Mouse (Mus musculus): ENCODE measurements around the gene Efcab12.

Efcab12 gene

GRCm38 (mm10) chr6:115791842-115792686 is 46.1 kb downstream of the Efcab12 start:
- DNase-seq (ENCODE audit: low read depth, low spot score): no peak

DNA sequence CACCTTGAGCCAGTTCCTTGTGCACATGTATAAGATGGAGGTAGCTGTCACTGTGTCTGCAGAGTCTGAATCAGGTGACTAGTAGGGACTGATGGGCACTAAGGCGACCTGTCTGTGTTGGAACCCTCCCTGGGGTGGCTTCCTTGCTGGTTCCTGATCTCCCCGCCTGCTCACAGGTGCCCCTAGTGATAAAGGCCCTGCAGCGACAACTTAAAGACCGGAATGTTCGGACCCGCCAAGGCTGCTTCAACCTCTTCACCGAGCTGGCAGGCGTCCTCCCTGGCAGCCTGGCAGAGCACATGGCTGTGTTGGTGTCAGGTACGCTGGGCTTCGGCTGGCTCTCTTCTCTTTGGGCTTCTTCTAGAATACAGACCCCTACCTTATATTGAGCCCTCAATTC is 47.2 kb downstream of the Efcab12 start:
- peak; percentile 50 for DNase-seq (ENCODE audit: low read depth, low spot score)

- DNase-seq (ENCODE audit: low read depth, low spot score): peak; percentile 61
Measured at GRCm38 (mm10) chr6:115782781-115783180, 55.4 kb downstream of the Efcab12 start.

- DNase-seq (ENCODE audit: low read depth, low spot score): no peak
Measured at GRCm38 (mm10) chr6:115776363-115776762, 61.8 kb downstream of the Efcab12 start.

GRCm38 (mm10) chr6:115775838-115776237 is 62.4 kb downstream of the Efcab12 start:
- no peak for DNase-seq (ENCODE audit: low read depth, low spot score)

GRCm38 (mm10) chr6:115774501-115774921 is 63.7 kb downstream of the Efcab12 start, which contains the start of gene Cand2:
Cand2 (plus strand) TSS chr6:115774538.
- peak; percentile 82 for DNase-seq (ENCODE audit: low read depth, low spot score)

- DNase-seq (ENCODE audit: low read depth, low spot score): peak; percentile 64
Measured at GRCm38 (mm10) chr6:115773966-115774413, 64.2 kb downstream of the Efcab12 start.

DNA sequence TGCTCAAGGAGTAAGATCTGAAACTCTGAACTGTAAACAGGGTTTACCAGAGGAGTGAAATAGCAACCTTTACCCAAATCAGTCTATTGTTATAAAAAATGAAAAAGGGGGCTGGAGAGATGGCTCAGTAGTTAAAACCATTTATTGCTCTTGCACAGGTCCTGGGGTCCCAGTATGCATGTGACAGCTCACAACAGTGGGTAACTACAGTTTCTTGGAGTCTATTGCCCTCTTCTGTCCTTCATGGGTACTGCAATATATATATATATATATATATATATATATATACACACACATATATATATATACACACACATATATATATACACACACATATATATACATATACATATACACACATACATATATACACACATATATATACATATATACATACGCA is 65.6 kb downstream of the Efcab12 start:
- DNase-seq (ENCODE audit: low read depth, low spot score): peak; percentile 63

GRCm38 (mm10) chr6:115772201-115772600 is 66.0 kb downstream of the Efcab12 start:
- DNase-seq (ENCODE audit: low read depth, low spot score): peak; percentile 55

DNA sequence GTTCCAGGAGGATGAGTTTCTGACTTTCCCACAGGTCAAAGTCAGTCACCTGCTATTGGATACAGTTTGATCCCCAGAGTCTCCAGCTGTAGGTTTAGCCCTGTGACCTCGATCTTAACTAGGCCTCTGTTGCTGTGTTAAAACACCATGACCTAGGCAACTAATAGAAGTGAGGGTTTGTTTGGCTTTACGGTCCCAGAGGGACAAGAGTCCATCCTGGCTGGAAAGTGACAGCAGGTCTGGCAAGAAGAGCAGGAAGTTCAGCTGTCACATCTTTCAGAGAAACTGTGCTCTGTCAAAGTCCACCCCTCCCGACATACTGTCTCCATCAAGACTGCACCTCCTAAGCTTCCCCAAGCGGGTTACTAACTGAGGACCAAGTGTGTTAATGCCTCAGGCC is 67.4 kb downstream of the Efcab12 start:
- no peak for DNase-seq (ENCODE audit: low read depth, low spot score)

DNA sequence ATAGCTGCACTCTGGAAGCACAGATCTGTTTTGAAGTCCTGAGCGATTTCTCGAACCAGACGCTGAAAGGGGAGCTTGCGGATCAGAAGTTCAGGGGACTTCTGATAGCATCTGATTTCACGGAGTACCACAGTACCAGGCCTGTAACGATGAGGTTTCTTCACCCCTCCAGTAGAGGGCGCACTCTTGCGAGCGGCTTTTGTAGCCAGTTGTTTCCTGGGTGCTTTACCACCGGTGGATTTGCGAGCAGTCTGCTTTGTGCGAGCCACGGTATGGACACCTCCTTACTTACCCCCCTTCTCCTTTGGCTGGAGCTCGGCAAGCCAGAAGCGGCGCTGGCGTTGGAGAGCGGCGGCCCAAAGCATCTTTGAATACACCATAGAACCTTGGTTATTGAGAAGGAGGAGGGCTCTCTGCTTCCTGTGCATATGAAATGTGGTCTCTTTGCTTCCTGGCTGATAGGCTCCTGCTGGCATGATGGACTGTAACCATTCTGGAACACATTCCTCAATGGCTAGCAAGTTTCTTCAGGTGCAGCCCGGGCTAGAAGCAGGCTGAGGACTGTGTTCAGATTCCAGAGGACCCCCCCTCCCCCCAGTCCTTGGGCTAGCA is 68.0 kb downstream of the Efcab12 start:
- DNase-seq (ENCODE audit: low read depth, low spot score): no peak

DNA sequence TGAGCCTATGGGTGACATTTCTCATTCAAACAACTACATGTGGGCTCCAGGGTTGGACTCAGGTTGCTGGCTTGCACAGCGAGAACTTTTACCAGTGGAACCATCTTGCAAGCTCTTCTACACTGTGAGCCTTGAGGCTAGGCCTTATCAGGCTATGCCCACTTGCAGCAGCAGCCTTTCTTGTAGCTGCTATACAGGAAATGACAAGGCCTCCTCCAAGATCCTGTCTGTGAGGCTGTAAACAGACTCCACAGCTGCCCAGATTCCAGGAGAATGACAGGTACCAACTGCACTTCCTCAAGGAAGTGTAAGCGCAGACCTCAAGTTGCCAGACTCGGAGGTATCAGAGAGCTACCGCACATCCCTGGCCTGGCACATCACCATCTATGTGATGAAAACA is 70.0 kb downstream of the Efcab12 start:
- no peak for DNase-seq (ENCODE audit: low read depth, low spot score)

DNA sequence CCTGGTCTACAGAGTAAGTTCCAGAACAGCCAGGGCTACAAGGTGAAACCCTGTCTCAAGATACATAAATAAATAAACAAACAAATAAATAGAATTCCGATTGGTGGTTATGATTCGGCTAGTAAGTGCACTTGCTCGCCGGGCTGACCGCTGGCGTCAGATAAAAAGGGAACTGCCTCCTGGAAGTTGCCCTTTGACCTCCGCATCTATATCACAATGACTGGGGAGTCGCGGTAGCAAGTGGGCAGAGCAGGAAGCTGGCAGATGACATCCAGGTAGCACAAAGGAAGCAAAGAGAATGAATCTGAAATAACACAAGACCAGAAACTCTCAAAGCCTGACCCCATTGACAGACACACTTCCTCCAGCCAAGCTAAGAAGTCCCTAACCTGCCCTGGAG is 70.9 kb downstream of the Efcab12 start:
- DNase-seq (ENCODE audit: low read depth, low spot score): no peak

GRCm38 (mm10) chr6:115764179-115764578 is 74.0 kb downstream of the Efcab12 start:
- DNase-seq (ENCODE audit: low read depth, low spot score): peak; percentile 95

GRCm38 (mm10) chr6:115761995-115762756 is 76.0 kb downstream of the Efcab12 start, which contains the start of gene Tmem40:
Tmem40 (minus strand) TSS chr6:115762410.
- DNase-seq (ENCODE audit: low read depth, low spot score): peak; percentile 92

DNA sequence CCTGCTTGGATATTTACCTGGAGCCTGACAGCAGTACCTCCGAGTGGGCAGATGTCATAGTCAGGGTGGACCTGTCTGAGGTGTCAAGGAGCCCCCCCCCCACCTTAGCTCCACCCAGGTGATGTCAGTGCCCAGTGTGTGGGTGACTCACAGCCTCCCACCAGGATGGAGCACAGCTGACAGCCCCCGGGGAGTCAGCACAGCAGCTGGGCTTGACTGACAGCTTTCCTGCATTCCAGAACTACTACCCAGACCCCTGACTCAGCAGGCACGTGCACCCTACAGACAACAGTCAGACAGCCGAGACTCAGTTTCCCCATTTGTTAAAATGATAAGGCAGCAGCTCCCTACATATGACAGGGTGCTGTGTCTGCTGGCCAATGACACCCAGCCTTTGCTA is 77.2 kb downstream of the Efcab12 start:
- no peak for DNase-seq (ENCODE audit: low read depth, low spot score)

Measured in ZHBTc4 (cell line).